In genomic region chr4:62697469-62697868, GRCm38 (mm10) we compare ENCODE assay signal across 9 mouse cellular contexts.
DNase-seq lines count a peak whose midpoint lies in the region; ATAC-seq and TF ChIP-seq lines count a peak whose summit lies in the region.
"Had no signal": no experiment of that assay in that cellular context is flagged by ENCODE, and none has a peak within 500 bp of the region (broad histone marks: within the 10 kb centered on the region; RNA-seq: fewer than 3 reads in every experiment).

No protein-coding gene starts in this region.

- H3K4me3 ChIP-seq in cerebellum, adult 2 months (replicated peaks; ENCODE audit: insufficient read depth, low read depth, low read length), result no peak overlapping the region
- no peak overlapping the region for H3K4me3 ChIP-seq in hindbrain, embryonic 12.5 days
- H3K4me3 ChIP-seq: megakaryocyte, embryonic 14.5 days had no signal

- no peaks in the 10 kb centered on the region for H3K27me3 ChIP-seq in cerebellum, adult 2 months (ENCODE audit: control insufficient read depth, insufficient read depth, low read length)
- no peaks in the 10 kb centered on the region for H3K27me3 ChIP-seq in hindbrain, embryonic 12.5 days

- WGBS in cerebellum, adult 2 months, result 10% methylated on average over 2 of the region's 2 CpGs
- WGBS in hindbrain, embryonic 12.5 days, result 33% methylated on average over 2 of the region's 2 CpGs

- no peak for TF ChIP-seq POLR2A in cerebellum, adult 2 months (IDR thresholded peaks at IDR 0.05; ENCODE audit: borderline replicate concordance, insufficient read depth, low read length)

- no peak overlapping the region for H3K4me2 ChIP-seq in hindbrain, embryonic 12.5 days (replicated peaks)

- H3K36me3 ChIP-seq in hindbrain, embryonic 12.5 days, result peaks cover 37% of the 10 kb centered on the region

- peak; percentile 98 for DNase-seq in NIH3T3 (ENCODE audit: low read depth)
- peak; percentile 80 to 81 for DNase-seq in cerebellum, adult 2 months
- DNase-seq in frontal cortex, postnatal 14 days (ENCODE audit: low spot score in 2 of 2), result peak; percentile 75 to 88
- DNase-seq in layer of hippocampus, postnatal 10 days (ENCODE audit: low spot score in 2 of 2), result peak; percentile 89 to 91
- peak; percentile 93 for DNase-seq in lung, postnatal 14 days
- peak; percentile 88 to 93 for DNase-seq in right cerebral cortex, adult 2 months (ENCODE audit: low spot score in 2 of 2)
- DNase-seq in urinary bladder, postnatal 14 days (ENCODE audit: low spot score), result peak; percentile 92

- peaks cover 51% of the 10 kb centered on the region for H3K4me1 ChIP-seq in cerebellum, adult 2 months (ENCODE audit: control insufficient read depth, insufficient read depth, low read length)
- H3K4me1 ChIP-seq in hindbrain, embryonic 12.5 days, result peaks cover 51% of the 10 kb centered on the region

- peak; percentile 89 for TF ChIP-seq CTCF in cerebellum, adult 2 months (IDR thresholded peaks at IDR 0.05; ENCODE audit: borderline replicate concordance, insufficient read depth, low read depth, low read length)

- H3K27ac ChIP-seq in cerebellum, adult 2 months (ENCODE audit: insufficient read depth, low read length), result no peak overlapping the region
- no peak overlapping the region for H3K27ac ChIP-seq in hindbrain, embryonic 12.5 days

- H3K9ac ChIP-seq in hindbrain, embryonic 12.5 days, result no peak overlapping the region

- 0 out of 2 replicates have a peak, but pooled peaks have one; percentile 14 for ATAC-seq in hindbrain, embryonic 12.5 days (ENCODE audit: low FRiP score)

- H3K9me3 ChIP-seq in hindbrain, embryonic 12.5 days (replicated peaks), result no peaks in the 10 kb centered on the region
- H3K9me3 ChIP-seq: megakaryocyte, embryonic 14.5 days had no signal
